Mouse (Mus musculus) thymus, postnatal 10 days (tissue): ENCODE measurements around the gene Xpo4.
"Not testable (repeated sequence)": the region's sequence is repeated elsewhere in the genome, so short reads cannot be mapped to it uniquely, and the experiment has no call there.

Experiments used
- DNase-seq, 2 experiments: peaks; one replicate each; pipeline ENCODE4 v3.0.0; 2021; ENCODE audit warnings: low spot score in 2 of 2

Gene Xpo4

GRCm38 (mm10) chr14:57664822-57665627, at the start of gene Xpo4:
TSS of gene Xpo4 (minus strand) at chr14:57665430.
- peak; percentile 71 to 76 for DNase-seq

DNA sequence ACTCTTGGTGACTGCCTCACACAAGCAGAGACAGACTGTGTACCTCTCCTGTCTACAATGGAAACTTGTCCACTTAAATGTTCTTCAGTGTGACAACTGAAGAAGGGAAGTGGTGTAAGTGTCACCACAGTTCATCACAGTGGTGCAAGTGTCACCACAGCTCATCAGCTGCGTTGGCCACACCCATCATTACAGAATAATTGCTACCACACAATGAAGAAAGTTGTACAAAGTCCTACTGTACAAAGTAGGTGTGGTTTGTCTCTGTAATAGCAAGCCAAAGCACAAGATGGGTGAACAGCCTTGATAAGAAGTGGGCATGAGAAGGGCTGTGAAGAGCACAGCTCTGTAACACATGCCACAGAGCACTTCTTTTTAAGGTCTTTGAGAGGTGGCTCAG, 47.7 kb upstream of the Xpo4 start:
- DNase-seq, result no peak

- no peak for DNase-seq
Measured at GRCm38 (mm10) chr14:57711059-57711458, 45.8 kb upstream of the Xpo4 start.

DNA sequence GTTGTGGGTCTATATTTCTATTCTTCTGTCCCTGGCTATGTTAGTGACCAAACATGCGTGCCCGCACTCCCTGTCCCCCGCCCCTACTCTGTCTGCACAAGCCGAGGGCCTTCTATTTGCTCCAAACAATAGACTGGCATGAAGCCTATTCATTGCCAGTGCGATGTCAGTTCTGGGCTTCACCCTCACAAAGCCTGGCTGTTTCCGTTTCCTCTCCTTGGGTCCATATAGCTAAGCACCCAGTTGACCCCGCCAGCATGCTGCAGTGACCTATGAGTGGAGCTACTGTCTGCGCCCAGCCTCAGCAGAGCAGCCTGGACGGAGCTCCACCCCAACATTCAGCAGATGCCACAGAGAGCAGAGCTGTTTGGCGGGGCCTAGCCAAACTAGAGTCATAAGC, 43.9 kb upstream of the Xpo4 start:
- DNase-seq, result no peak

DNA sequence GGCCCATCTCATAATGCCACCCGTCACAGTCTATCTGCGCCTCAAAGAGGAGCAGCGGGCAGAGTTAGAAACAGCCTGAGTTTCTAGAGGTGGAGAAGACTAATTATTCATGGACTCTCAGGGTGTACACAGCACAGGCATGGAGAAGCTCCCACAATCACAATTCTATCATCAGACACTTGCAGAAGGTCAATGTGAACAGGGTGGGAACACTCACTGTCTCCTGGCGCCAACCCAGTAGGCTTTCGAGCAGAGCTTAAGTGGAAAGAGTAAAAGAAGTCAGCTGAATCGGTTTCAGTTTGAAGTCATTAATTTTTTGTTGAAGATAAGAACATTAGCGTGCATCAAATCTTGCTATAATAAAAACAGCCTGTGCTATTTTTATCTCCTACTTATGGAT, 43.4 kb upstream of the Xpo4 start:
- DNase-seq, result no peak

DNA sequence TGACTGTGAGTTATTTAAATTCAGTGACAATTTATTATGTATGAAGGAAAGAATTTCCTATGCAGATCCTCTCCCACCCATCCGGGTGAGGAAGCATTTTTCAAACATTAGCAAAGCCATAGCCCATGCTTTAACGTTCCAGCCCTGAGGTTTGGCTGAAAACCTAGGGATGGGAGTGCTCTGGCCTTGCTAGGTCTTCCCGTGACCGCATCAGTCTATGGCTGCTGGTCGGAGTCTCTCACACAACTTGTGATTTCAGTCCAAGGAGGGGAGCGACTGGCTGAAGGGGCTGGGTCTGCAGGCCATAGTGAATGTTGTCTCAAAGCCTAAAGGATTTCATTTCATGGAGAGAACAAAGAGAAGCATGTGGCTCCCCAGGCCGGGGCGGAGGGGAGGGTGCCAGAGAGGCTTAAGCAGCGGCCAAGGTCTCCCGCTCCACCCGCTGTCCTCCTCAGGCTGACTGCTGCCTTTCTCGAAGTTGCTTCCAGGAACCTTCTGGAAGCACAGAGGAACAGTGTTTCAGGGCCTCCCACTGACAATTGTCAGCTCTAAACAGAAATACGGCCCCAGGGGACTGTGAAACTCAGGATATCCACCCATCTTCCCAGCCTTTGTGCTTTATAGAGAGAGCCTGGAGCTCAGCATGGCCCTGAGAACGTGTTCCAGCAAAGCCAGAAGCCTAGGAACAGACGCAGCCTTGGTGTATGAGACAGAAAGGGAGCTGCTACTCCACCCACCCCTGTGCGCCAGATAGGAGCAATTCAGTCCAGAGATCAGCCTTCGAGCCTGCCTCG, 42.1 kb upstream of the Xpo4 start:
- no peak for DNase-seq

- DNase-seq, result no peak
Measured at GRCm38 (mm10) chr14:57706760-57707099, 41.5 kb upstream of the Xpo4 start.

DNA sequence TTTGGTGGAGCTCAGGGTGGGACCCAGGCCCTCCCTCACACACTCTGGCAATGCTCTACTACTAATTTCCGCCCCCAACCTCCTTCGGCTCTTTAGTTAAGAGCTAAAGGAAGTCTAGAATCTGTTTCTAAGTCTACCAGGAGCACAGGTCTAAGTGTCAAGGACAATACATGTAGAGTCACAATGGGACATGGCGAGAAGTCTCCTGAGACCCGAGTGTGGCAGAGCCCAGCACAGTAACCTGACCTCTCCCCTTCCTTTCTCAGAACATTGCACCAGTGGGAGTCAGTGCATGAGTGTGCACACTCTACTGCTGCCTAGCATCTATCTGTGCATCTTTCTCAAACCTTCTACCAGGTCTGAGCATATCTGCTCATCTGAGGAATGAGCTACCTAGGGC, 40.5 kb upstream of the Xpo4 start:
- no peak for DNase-seq

- no peak for DNase-seq
Measured at GRCm38 (mm10) chr14:57705075-57705474, 39.8 kb upstream of the Xpo4 start.

GRCm38 (mm10) chr14:57701915-57702477, 36.8 kb upstream of the Xpo4 start:
- DNase-seq, result no peak

DNA sequence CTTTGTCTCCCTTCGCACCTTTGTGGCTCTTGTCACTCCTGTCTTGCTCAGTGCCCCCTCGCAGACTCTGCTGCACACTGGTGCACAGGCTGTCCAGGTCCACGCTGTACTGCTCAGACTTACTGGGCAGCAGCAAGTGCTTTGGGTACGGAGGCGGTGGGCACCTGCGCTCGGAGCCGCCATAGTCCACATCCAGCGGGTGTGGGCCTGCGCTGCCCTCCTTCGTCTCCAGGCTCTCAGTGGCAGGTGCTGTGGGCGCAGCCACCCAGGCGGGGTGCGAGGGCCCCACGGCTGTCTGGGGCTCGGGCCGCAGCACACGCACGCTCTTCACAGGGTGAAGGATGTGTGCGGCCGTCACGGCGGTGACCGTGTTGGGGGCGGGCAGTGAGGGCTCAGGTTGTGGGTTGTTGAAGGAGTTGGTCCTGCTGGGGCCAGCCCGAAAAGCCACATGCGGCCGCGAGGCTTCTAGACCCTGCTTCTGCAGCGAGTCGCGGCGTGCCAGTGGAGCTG, 34.3 kb upstream of the Xpo4 start:
- DNase-seq, result no peak

DNA sequence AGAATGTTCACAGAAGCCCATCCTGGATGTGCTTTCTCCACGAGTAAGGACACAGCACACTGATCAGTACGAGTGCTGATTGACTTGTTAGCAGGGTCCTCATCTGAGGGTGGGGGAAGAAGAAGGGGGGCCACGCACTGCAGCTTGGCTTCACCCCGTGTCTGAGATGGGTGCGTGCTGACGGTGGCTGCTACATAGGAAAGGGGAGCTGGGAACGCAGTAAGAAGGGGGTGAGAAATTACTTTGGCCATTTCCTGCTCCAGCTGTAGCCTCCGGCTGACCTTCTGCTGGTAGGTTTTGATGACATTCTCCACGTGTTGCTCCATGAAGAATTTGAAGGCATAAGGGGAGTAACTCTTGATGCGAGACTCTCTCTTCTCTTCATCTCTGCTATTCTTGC, 33.8 kb upstream of the Xpo4 start:
- DNase-seq, result no peak

DNA sequence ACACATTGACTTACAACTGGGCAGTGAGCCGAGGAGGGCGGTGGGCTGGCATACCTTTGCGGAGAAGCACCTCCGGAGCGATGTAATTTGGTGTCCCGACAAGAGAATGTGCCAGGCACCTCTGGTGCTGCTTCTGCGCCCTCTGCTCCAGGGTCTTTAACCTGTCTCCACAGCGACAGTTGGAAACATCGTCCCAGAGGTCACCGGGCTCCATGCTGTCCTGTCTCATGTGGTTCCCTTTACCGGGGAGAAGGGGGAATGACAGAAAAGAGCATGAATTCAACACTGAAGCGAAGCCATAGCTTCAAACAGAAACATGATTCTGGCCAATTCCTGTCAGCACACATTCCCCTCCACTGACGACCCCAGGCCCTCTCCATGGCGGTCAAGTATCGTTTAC, 30.8 kb upstream of the Xpo4 start:
- DNase-seq, result no peak

- no peak for DNase-seq
Measured at GRCm38 (mm10) chr14:57695550-57695949, 30.3 kb upstream of the Xpo4 start.

DNA sequence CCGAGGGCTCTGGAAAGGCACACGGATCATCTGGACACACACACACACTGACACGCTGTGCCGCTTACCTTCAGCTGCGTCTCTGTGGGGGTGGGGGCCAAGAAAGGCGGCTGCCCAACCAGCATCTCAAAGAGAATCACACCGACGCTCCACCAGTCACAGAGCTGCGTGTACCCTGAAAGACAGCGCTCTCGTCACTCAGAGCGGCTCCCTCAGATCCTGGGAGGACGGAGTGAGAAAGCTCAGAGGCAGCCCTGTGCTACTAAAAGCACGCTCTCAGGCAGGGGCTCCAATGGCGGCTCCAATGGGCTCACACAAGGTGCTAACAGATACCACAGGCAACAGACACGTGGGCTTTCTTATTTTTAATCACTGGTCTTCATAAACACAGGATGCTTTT, 29.0 kb upstream of the Xpo4 start:
- no peak for DNase-seq

DNA sequence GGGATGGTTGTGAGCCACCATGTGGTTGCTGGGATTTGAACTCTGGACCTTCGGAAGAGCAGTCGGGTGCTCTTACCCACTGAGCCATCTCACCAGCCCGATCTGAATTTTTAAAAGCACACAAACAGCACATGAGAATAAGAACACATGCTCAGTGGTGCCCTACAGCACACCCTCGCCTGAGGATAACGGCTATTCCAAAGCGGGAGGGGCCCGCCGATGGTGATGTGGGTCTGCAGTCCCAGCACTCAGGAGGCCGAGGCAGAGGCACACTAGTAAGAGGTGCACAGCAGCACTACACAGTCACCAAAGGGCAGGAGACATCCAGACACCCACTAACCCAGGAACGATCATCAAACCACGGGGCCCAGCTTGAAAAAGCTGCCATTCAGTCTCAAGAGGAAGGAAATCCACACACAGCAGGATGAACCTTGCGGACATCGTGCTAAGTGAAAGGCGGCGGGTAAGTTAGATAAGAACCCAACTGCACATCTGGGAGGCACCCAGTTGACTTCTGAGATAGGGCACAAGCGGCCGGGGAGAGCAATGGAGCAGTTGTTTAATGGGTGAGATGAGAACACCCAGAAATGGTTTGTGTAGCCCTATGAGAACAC, 27.4 kb upstream of the Xpo4 start:
- no peak for DNase-seq

DNA sequence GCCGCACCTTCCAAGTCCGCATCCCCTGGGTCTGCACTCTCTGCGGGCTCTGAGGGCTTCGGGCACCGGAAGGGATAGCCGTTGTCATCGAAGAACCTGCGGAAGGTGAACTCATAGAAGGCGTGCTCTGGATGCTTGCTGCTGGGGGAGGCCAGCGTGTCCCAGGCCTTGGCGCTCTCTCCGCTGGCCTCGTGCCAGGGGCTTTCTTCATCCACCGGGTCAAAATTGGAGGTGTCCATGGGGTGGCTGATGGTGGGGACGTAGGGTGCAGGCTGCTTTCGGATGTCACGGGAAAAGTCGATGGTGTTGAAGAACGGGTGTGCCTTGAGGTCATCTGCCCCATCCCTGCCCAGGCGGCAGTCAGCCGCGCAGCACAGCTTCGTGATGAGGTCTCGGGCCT, 26.1 kb upstream of the Xpo4 start:
- no peak for DNase-seq

DNA sequence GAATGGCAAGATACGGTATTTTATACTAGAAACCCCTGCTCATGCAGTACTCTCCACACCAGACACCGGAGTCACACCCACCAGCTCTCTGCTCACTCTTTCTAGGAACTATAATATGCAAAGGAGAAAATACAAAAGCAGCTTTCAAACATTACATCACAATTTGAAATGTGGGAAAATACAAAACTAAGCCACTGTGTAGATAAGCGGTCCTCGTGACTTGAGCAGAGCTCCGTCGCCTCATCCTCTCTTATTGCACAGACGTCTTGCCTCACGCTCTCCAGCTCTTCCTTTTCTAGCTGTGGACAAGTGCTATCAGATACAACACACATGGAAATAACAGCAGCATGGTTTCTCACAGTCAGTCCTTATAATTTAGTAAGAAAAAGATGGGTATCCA, 25.5 kb upstream of the Xpo4 start:
- no peak for DNase-seq

GRCm38 (mm10) chr14:57688066-57688465, 22.8 kb upstream of the Xpo4 start:
- DNase-seq, result not testable (repeated sequence)

GRCm38 (mm10) chr14:57687441-57687840, 22.2 kb upstream of the Xpo4 start:
- DNase-seq, result no peak

GRCm38 (mm10) chr14:57686647-57687046, 21.4 kb upstream of the Xpo4 start:
- no peak for DNase-seq

- peak; percentile 46 to 70 for DNase-seq
Measured at GRCm38 (mm10) chr14:57684579-57684978, 19.3 kb upstream of the Xpo4 start.
